Mouse (Mus musculus) liver, embryonic 14.5 days (tissue): ENCODE data around the gene Nbl1.

ENCODE experiments used
- CTCF ChIP-seq: IDR thresholded peaks from 2 replicates; pipeline ENCODE4 v1.5.1; 2016; ENCODE audit warnings: antibody characterized with exemption, low read depth, control low read depth
- EP300 ChIP-seq: IDR thresholded peaks from 2 replicates; pipeline ENCODE4 v1.6.1; 2016; ENCODE audit warnings: antibody characterized with exemption, low read depth

DNA sequence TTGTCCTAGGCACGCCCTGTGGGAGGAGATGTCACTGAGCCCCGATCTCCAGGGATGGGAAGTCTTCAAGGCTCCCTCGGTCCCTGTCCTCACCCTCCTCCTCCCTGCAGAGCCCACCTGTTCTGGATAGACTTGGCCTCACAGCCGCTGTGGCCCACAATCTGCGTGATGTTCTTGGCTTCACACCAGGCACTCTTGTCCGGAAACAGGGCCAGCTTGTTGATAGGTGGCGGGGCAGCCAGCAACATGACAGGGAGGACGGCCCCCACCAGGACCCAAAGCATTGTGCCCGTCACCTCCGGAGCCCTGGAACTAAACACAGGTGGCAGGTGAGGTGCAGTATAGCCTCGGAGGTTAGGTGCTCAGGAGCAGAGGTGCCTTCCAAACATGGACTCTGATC lies 7.5 kb downstream of the Nbl1 start:
- TF ChIP-seq CTCF (no peak), EP300 (no peak)
